Mouse (Mus musculus) bone marrow, adult 2 months (tissue): ENCODE data around the gene Phldb2. TPM values are rescaled to one million over a fixed set of nuclear protein-coding genes. Genes with fewer than 3 reads are reported as not detected.

Source experiments
- H3K27ac ChIP-seq: fragments of 200-500 bp; 2 replicates; pipeline ENCODE4 v1.5.1; 2012; ENCODE audit warnings: low read depth, mild to moderate bottlenecking, control low read depth, inconsistent platforms, low read length; ENCODE audit not compliant: control insufficient read depth, poor library complexity, insufficient read depth
- H3K4me1 ChIP-seq: fragments of 200-500 bp; 2 replicates; pipeline ENCODE4 v1.6.1; 2011; ENCODE audit warnings: low read length; ENCODE audit not compliant: control insufficient read depth, insufficient read depth
- H3K4me3 ChIP-seq: fragments of 200-500 bp; replicated peaks from 2 replicates; pipeline ENCODE3; 2011; ENCODE audit warnings: mild to moderate bottlenecking, low read depth, low read length, control low read depth; ENCODE audit not compliant: control insufficient read depth
- CTCF ChIP-seq: fragments of 200-500 bp; IDR thresholded peaks from 2 replicates; pipeline ENCODE4 v1.5.1; 2011; ENCODE audit warnings: low read length, control low read depth; ENCODE audit not compliant: control insufficient read depth, insufficient read depth
- POLR2A ChIP-seq: fragments of 200-500 bp; IDR thresholded peaks from 2 replicates; pipeline ENCODE4 v1.6.1; 2011; ENCODE audit warnings: low read depth, mild to moderate bottlenecking, control low read depth, low read length, borderline replicate concordance; ENCODE audit not compliant: control insufficient read depth
- WGBS: fragments of 180-500 bp; shearing (Covaris S2); methylation state at CpG from one replicate; pipeline ENCODE4 v1.1.7; 2018; 5-methylcytosine and 5-hydroxymethylcytosine counted together
- polyA plus RNA-seq: library from polyadenylated mRNA; stranded (reverse); fragments of >200 nt; gene quantifications from 2 replicates; pipeline ENCODE4 v1.2.4, GENCODE M21; 2011; ENCODE audit warnings: low replicate concordance; ENCODE audit not compliant: missing spikeins, insufficient read depth, insufficient read length

Gene Phldb2
- polyA plus RNA-seq, 1 experiment = 3.7 TPM

DNA sequence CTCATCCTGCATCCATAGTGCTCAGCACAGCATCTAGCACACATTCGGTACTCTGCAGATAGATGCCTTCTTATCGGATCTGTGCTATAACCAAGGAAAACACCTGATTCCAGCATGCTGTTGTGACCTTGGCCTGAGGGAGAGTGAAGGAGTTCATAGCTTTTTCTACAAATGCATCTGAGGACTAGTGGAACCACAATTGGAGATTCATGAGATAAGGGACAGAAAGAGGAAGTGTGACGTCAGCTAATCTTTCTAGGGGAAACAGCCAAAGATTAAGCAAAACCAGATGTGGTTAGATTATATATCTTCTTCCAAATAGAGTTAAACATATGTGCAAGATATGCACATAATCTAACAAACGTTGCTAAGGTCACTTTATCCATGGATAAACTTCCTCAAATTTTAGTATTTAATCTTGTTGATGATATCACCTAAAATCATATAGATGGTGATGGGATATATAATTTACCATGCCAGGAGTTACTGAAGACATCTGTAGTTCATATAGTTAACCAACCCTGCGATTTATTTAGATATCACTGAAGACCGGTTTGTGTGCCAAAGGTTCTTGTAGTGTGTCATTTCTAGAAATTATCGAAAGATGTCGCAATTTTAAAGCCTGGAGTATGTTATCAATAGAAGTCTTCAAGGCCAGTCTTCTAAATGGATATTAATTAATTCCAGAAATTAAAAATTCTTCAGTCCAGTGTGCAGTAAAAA, 11.1 kb downstream of the Phldb2 start:
- TF ChIP-seq CTCF (no peak), POLR2A (no peak)
- no peak overlapping the region for H3K27ac ChIP-seq
- WGBS = 29% methylated on average over 8 of the region's 8 CpGs
- no peaks in the 10 kb centered on the region for H3K4me1 ChIP-seq
- H3K4me3 ChIP-seq = no peak overlapping the region

GRCm38 (mm10) chr16:45940701-45941100, 12.7 kb downstream of the Phldb2 start:
- H3K27ac ChIP-seq = no peak overlapping the region
- H3K4me1 ChIP-seq = no peaks in the 10 kb centered on the region
- no peak for TF ChIP-seq POLR2A
- no peak for TF ChIP-seq CTCF
- H3K4me3 ChIP-seq = no peak overlapping the region
- WGBS = 83% methylated on average over 2 of the region's 2 CpGs

DNA sequence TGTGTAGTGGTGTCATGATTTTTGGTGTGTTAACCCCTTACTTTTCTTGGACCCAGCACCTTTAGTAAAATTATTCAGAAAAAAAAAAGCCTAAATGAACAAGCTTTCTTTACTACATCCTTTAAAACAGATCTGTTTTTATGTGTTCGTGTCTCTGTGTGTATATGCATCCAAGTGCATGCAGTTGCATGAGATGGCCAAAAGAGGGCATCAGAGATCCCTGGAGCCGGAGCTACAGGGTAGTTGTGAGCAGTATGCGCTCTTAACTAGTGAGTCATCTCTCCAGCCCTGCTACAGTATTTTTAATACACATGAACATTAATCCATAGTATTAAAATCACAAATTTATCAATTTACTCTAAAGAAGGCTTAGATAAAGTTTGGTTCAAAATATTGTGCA, 14.0 kb downstream of the Phldb2 start:
- no peak for TF ChIP-seq CTCF
- no peak for TF ChIP-seq POLR2A
- no peak overlapping the region for H3K4me3 ChIP-seq
- no peaks in the 10 kb centered on the region for H3K4me1 ChIP-seq
- 81% methylated on average over 3 of the region's 3 CpGs for WGBS
- H3K27ac ChIP-seq = no peak overlapping the region

DNA sequence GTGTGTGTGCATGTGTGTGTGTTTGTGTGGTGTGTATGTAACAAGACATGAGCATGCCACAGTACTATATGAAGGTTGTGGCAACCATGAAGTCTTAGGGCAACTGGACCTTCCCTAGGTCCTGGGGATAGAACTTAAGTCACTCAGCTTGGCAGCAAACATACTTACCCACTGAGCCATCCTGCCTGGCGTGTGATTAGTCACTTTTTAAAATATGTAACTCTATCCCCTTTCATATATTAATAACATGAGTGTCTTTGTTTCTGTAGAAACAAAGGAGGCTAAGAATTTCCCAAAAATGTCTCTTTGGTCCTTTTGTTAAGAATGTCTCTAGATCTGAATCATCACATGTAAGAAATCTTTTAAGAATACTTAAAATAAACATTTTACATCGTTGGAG, 16.0 kb downstream of the Phldb2 start:
- TF ChIP-seq CTCF = no peak
- TF ChIP-seq POLR2A = no peak

GRCm38 (mm10) chr16:45936521-45936920, 16.9 kb downstream of the Phldb2 start:
- TF ChIP-seq POLR2A (no peak), CTCF (no peak)
- H3K4me1 ChIP-seq = no peaks in the 10 kb centered on the region

More for the DNA sequence above, 16.0 kb downstream of the Phldb2 start:
- WGBS = 55% methylated on average over 2 of the region's 2 CpGs
- no peak overlapping the region for H3K4me3 ChIP-seq
- no peak overlapping the region for H3K27ac ChIP-seq
- H3K4me1 ChIP-seq = no peaks in the 10 kb centered on the region

GRCm38 (mm10) chr16:45935956-45936483, 17.4 kb downstream of the Phldb2 start:
- WGBS = 67% methylated on average over 3 of the region's 3 CpGs
- no peaks in the 10 kb centered on the region for H3K4me1 ChIP-seq
- TF ChIP-seq CTCF (no peak), POLR2A (no peak)
- H3K27ac ChIP-seq = no peak overlapping the region
- H3K4me3 ChIP-seq = no peak overlapping the region

More at GRCm38 (mm10) chr16:45936521-45936920, 16.9 kb downstream of the Phldb2 start:
- WGBS = 60% methylated on average over 2 of the region's 2 CpGs
- Histone ChIP-seq H3K27ac (no peak overlapping the region), H3K4me3 (no peak overlapping the region)

DNA sequence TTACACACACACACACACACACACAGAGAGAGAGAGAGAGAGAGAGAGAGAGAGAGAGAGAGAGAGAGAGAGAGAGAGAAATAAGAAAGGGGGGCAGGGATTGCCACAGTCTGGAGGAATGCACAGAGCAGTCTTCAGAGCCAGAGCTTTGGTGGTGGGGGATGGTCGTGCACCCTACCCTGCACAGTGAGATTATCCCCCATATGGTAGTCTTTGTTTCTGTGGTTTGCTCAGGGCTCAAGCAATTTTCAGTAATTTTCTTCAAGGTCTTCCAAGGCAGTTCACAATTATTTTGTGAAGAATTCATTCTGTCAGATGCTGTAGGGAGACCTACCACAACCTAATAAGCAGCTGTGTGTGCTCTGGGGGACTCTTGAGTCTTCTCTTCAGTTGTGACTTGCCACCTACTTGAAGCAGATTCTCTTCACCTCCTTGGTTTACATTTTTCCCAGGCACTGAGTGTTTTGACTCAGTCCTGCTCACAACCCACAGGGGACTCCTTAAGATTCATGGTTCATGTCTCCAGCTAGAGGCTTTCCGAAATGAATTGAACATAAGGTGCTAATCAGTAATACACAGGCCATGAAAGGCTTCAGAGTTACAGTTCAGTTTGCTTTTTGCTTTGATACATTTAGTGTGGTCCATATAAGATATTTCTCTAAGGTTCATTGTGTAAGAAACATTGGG, 18.5 kb downstream of the Phldb2 start:
- WGBS = 70% methylated on average over 2 of the region's 2 CpGs
- TF ChIP-seq POLR2A = no peak
- no peak for TF ChIP-seq CTCF
- H3K4me1 ChIP-seq = no peaks in the 10 kb centered on the region
- H3K27ac ChIP-seq = no peak overlapping the region
- no peak overlapping the region for H3K4me3 ChIP-seq

DNA sequence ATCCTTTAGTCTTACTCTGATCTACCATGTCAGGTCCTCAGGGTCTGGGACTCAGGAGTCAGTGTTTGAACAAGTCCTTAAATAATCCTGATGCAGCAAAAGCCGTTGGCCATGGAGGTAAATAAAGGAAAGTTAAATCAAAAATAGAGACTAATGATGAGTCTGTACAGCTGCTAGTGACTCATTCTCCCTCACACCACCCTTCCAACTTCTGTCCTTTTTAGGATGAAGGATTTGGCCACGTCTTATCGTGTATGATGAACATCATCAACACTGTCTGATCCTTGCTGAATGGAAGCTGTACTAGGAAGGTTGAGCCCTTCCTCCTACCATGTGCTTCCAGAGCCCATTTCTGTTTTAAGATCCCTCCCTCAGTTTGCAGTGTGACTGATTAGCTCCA, 23.1 kb downstream of the Phldb2 start:
- WGBS = 81% methylated on average over 3 of the region's 3 CpGs
- TF ChIP-seq POLR2A = no peak
- no peak for TF ChIP-seq CTCF
- no peak overlapping the region for H3K4me3 ChIP-seq
- no peaks in the 10 kb centered on the region for H3K4me1 ChIP-seq
- H3K27ac ChIP-seq = no peak overlapping the region
